Mouse (Mus musculus): ENCODE measurements around the gene Ppp2r2c. TPM values are rescaled to one million over a fixed set of nuclear protein-coding genes. Genes with fewer than 3 reads are reported as not detected.

The Ppp2r2c gene
- total RNA-seq, 2 experiments from 2014 or later: 0.08 to 0.28 TPM

GRCm38 (mm10) chr5:36960501-36960900, 92.2 kb downstream of the Ppp2r2c start:
- intact Hi-C loops (cut with DNase I): no loop called here
- DNase-seq: no peak

- intact Hi-C loops (cut with DNase I): no loop called here
- no peak for DNase-seq
These were observed 103.3 kb downstream of the Ppp2r2c start for GRCm38 (mm10) chr5:36971587-36971986.

GRCm38 (mm10) chr5:36975336-36975735, 107.0 kb downstream of the Ppp2r2c start:
- intact Hi-C loops (cut with DNase I): no loop called here
- DNase-seq: no peak

- intact Hi-C loops (cut with DNase I): no loop called here
- DNase-seq: no peak
These were observed 109.5 kb downstream of the Ppp2r2c start for GRCm38 (mm10) chr5:36977809-36978208.

- DNase-seq: no peak
- intact Hi-C loops (cut with DNase I): no loop called here
These were observed 110.7 kb downstream of the Ppp2r2c start for GRCm38 (mm10) chr5:36979001-36979400.

- intact Hi-C loops (cut with DNase I): no loop called here
- DNase-seq: no peak
These were observed 111.3 kb downstream of the Ppp2r2c start for GRCm38 (mm10) chr5:36979631-36980030.

- no peak for DNase-seq
- intact Hi-C loops (cut with DNase I): no loop called here
These were observed 114.0 kb downstream of the Ppp2r2c start for GRCm38 (mm10) chr5:36982271-36982670.

- intact Hi-C loops (cut with DNase I): no loop called here
- no peak for DNase-seq
These were observed 118.3 kb downstream of the Ppp2r2c start for GRCm38 (mm10) chr5:36986617-36987016.

GRCm38 (mm10) chr5:36988124-36988780, 119.9 kb downstream of the Ppp2r2c start:
- no peak for DNase-seq

GRCm38 (mm10) chr5:36988781-36989624, 120.7 kb downstream of the Ppp2r2c start, which contains the start of gene Wfs1:
Gene Wfs1, minus strand, starts transcription at chr5:36989205.
- DNase-seq: peak; percentile 94 to 95
- intact Hi-C loops (cut with DNase I): no loop called here

More at GRCm38 (mm10) chr5:36988124-36988780, 119.9 kb downstream of the Ppp2r2c start:
- intact Hi-C loops (cut with DNase I): no loop called here

GRCm38 (mm10) chr5:36989625-36989977, 121.3 kb downstream of the Ppp2r2c start:
- DNase-seq: no peak
- intact Hi-C loops (cut with DNase I): no loop called here

GRCm38 (mm10) chr5:36990196-36990595, 121.9 kb downstream of the Ppp2r2c start:
- intact Hi-C loops (cut with DNase I): no loop called here
- no peak for DNase-seq

GRCm38 (mm10) chr5:36990631-36991350, 122.5 kb downstream of the Ppp2r2c start:
- DNase-seq: no peak
- intact Hi-C loops (cut with DNase I): no loop called here

GRCm38 (mm10) chr5:36996410-36996809, 128.1 kb downstream of the Ppp2r2c start:
- intact Hi-C loops (cut with DNase I): no loop called here

GRCm38 (mm10) chr5:36997996-36998395, 129.7 kb downstream of the Ppp2r2c start:
- DNase-seq: peak in 1 of 2 experiments; percentile 16
- intact Hi-C loops (cut with DNase I): no loop called here

More at GRCm38 (mm10) chr5:36996410-36996809, 128.1 kb downstream of the Ppp2r2c start:
- DNase-seq: no peak

GRCm38 (mm10) chr5:37001002-37001401, 132.7 kb downstream of the Ppp2r2c start:
- intact Hi-C loops (cut with DNase I): loop anchor here (5.0 kb wide), 1 partner anchor 164 kb away; no protein-coding TSS in a partner anchor
- no peak for DNase-seq

- peak; percentile 71 to 83 for DNase-seq
These were observed 133.7 kb downstream of the Ppp2r2c start for GRCm38 (mm10) chr5:37002001-37002400.

More at GRCm38 (mm10) chr5:37002001-37002400, 133.7 kb downstream of the Ppp2r2c start:
- intact Hi-C loops (cut with DNase I): loop anchor here (1.0 to 5.0 kb wide), 3 partner anchors 44 to 165 kb away; no protein-coding TSS in a partner anchor

All from heart, postnatal 36 days (tissue).